Mouse (Mus musculus) hindbrain, embryonic 14.5 days (tissue): ENCODE measurements around the gene 2410131K14Rik. TPM values are rescaled to one million over a fixed set of nuclear protein-coding genes. Genes with fewer than 3 reads are reported as not detected.

Experiments used
- ATAC-seq: fragments of 200-750 bp; cut with Nextera tagmentation; 2 replicates; pipeline ENCODE4 v1.8.0; 2017; ENCODE audit warnings: moderate number of reproducible peaks, mild to moderate bottlenecking, moderate TSS enrichment, moderate library complexity; ENCODE audit not compliant: low FRiP score
- DNase-seq: peaks from one replicate; pipeline ENCODE4 v3.0.0-alpha.2; 2015; ENCODE audit warnings: low spot score
- H3K27ac ChIP-seq: fragments of 300-500 bp; sonication (generic); 2 replicates; pipeline ENCODE4 v1.5.1; 2014; ENCODE audit warnings: mild to moderate bottlenecking, moderate library complexity
- H3K27me3 ChIP-seq: fragments of 300-500 bp; sonication (generic); 2 replicates; pipeline ENCODE4 v1.6.1; 2014; ENCODE audit warnings: mild to moderate bottlenecking, low read length, mixed read lengths; ENCODE audit not compliant: control insufficient read depth, insufficient read depth
- H3K36me3 ChIP-seq: fragments of 300-500 bp; sonication (generic); replicated peaks from 2 replicates; pipeline ENCODE4 v1.6.1; 2014; ENCODE audit not compliant: control insufficient read depth, insufficient read depth
- H3K4me1 ChIP-seq: fragments of 300-500 bp; sonication (generic); replicated peaks from 2 replicates; pipeline ENCODE4 v1.6.1; 2014; ENCODE audit warnings: antibody characterized with exemption, low read length, mixed read lengths; ENCODE audit not compliant: control insufficient read depth, insufficient read depth
- H3K4me2 ChIP-seq: fragments of 300-500 bp; sonication (generic); replicated peaks from 2 replicates; pipeline ENCODE4 v1.6.1; 2014; ENCODE audit warnings: mild to moderate bottlenecking, moderate library complexity
- H3K4me3 ChIP-seq: fragments of 300-500 bp; sonication (generic); replicated peaks from 2 replicates; pipeline ENCODE4 v1.5.1; 2014; ENCODE audit warnings: mild to moderate bottlenecking, low read length
- H3K9ac ChIP-seq: fragments of 300-500 bp; sonication (generic); 2 replicates; pipeline ENCODE4 v1.6.1; 2014
- H3K9me3 ChIP-seq: fragments of 300-500 bp; sonication (generic); 2 replicates; pipeline ENCODE4 v1.6.1; 2016; ENCODE audit warnings: low read length; ENCODE audit not compliant: control insufficient read depth
- WGBS: fragments of 180-500 bp; shearing (Covaris S2); extraction: QIAGEN DNeasy Blood & Tissue Kit; methylation state at CpG from one replicate; pipeline ENCODE4 v1.1.7; 2014; 5-methylcytosine and 5-hydroxymethylcytosine counted together
- polyA plus RNA-seq: library from polyadenylated mRNA; unstranded; fragments of >200 nt; fragmentation: Nextera tagmentation; extraction: Ambion mirVana; gene quantifications from 2 replicates; pipeline ENCODE4 v1.2.1, GENCODE M21; 2014

Gene 2410131K14Rik
- polyA plus RNA-seq, 1 experiment from 2014 or later, result 16.4 TPM

DNA sequence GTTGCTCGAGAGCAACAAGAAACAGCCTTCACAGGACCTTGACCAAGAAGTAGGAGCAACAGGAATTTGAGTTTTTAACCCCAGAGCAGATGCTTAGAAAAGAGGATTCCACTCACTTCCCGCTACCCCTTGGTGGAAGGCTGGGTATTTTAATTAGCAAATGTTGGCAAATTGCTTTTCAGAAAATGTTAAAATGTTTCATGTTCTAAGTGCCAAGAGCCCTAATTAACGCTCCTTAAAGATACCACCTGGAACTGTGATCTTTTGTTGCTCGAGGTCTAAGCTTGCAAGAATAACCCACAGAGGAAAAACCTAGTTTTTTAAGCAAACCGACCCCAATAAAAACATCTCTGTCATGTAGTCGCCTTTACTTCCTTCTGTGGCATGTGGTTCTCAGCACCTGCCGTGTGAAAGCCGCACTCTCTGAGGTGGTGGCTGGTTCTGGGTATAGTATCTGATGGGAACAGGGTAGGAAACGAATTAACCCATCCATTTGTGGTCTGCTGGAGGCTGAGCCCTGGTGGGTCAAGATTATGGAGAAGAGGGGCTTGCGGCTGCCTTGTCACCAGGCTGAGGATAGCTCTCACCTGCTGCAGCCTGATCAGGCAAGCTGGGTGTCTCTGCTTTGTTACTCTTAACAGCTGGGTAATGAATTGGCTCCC is 26.6 kb downstream of the 2410131K14Rik start:
- Histone ChIP-seq H3K36me3 (no peaks in the 10 kb centered on the region), H3K4me3 (no peak overlapping the region), H3K27ac (no peak overlapping the region), H3K27me3 (peaks cover 3% of the 10 kb centered on the region; the same call in 1 of the 2 replicates), H3K4me2 (no peak overlapping the region), H3K4me1 (peaks cover 38% of the 10 kb centered on the region), H3K9ac (no peak overlapping the region), H3K9me3 (no peaks in the 10 kb centered on the region)
- ATAC-seq, result no peak
- 79% methylated on average over 10 of the region's 10 CpGs for WGBS
- no peak for DNase-seq

DNA sequence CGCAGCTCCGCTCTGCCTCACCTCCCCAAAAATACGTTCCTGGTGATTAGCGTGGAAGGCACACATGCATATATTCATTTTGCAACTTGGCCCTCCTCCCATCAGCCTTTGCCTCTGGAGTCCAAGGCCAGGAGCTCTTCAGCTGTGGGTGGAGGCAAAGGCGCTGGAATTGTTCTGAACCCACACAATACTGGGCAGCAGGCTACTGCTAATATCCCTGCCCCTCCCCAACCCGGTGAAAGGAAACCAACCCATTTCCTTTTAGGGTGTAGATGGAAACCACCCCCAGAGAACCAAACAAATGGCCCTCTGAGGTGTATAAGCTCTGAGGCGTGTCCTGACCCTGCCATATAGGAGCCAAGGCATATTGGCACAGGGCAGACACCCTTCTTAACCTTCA is 28.4 kb downstream of the 2410131K14Rik start:
- 48% methylated on average over 7 of the region's 7 CpGs for WGBS
- no peaks in the 10 kb centered on the region for H3K36me3 ChIP-seq
- peaks cover 3% of the 10 kb centered on the region; the same call in 1 of the 2 replicates for H3K27me3 ChIP-seq
- ATAC-seq (no peak), DNase-seq (no peak)
- peaks cover 46% of the 10 kb centered on the region for H3K4me1 ChIP-seq
- no peaks in the 10 kb centered on the region for H3K9me3 ChIP-seq
- H3K4me3 ChIP-seq, result no peak overlapping the region
- no peak overlapping the region; the same call in 1 of the 2 replicates for H3K9ac ChIP-seq
- no peak overlapping the region for H3K27ac ChIP-seq
- no peak overlapping the region for H3K4me2 ChIP-seq

DNA sequence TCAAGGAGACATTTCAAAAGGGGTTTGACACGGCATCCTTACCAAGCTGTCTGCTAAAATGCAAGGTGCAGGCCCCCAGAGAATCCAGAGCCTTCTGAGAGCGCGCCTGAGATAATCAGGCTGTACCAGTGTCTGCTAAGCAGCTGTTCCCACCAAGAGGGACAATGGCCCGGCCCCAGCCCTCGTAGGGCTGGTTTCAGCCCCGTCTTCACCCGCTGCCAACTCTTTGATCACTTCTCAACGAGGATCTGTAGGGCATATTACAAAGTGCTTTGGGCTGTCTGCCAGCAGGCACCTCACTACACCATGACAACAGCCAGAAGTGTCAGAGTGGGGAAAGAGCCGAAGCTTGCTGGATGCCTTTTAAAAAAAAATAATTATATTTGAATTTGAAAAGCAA is 29.5 kb downstream of the 2410131K14Rik start:
- peak; percentile 71 for DNase-seq
- no peaks in the 10 kb centered on the region for H3K9me3 ChIP-seq
- peaks cover 41% of the 10 kb centered on the region for H3K4me1 ChIP-seq
- peak overlapping the region; percentile 28 for H3K4me2 ChIP-seq
- peak; percentile 73 for ATAC-seq
- peak overlapping the region; percentile 28; the same call in 1 of the 2 replicates for H3K9ac ChIP-seq
- H3K27me3 ChIP-seq, result peaks cover 3% of the 10 kb centered on the region; the same call in 1 of the 2 replicates
- H3K4me3 ChIP-seq, result no peak overlapping the region
- H3K27ac ChIP-seq, result peak overlapping the region; percentile 41
- 7% methylated on average over 9 of the region's 9 CpGs for WGBS
- no peaks in the 10 kb centered on the region for H3K36me3 ChIP-seq

DNA sequence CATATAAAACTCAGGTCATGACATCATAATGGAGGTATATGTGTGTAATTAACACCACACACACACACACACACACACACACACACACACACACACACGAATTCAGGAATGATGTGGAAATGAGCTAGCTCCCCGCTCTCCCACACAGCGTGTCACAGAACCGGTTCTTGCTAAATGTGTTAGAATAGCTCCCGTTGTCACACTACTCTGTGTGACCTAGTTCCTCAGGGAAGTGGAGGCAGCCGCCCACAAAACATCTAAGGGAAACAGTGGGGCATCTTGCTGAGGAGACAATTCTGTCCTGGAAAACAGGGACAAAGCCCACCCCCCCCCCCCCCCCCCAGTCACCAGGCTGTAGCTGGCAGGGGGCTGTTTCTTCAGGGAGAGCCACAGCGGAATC is 31.3 kb downstream of the 2410131K14Rik start:
- DNase-seq (no peak), ATAC-seq (no peak)

DNA sequence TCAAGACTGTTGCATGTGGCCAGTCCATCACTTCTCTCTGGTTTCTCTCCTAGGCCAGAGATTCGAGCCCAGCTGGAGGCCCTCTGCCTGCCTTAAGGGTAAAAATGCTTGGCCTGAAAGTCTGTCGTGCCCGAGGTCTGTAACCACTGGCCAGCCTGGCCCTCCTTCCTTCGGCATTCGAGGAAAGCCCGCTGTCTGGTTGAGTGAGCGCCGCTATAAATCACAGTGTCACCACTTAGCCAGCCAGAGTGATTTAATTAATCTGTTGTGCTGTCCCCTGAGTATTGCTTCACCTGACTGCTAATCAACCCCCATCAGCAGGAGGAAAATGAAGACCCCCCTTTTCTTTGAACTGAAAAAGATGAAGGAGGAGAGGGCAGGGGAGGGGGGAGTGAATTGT is 31.7 kb downstream of the 2410131K14Rik start:
- H3K36me3 ChIP-seq, result no peaks in the 10 kb centered on the region
- H3K4me3 ChIP-seq, result no peak overlapping the region
- 0 out of 2 replicates have a peak overlapping the region, but pooled peaks have one; percentile 22 for H3K9ac ChIP-seq
- DNase-seq, result peak; percentile 71
- peaks cover 41% of the 10 kb centered on the region for H3K4me1 ChIP-seq
- H3K27ac ChIP-seq, result no peak overlapping the region
- H3K9me3 ChIP-seq, result no peaks in the 10 kb centered on the region
- no peaks in the 10 kb centered on the region; the same call in 1 of the 2 replicates for H3K27me3 ChIP-seq
- ATAC-seq, result no peak
- no peak overlapping the region for H3K4me2 ChIP-seq
- WGBS, result 9% methylated on average over 8 of the region's 8 CpGs

More for the DNA sequence above, 31.3 kb downstream of the 2410131K14Rik start:
- WGBS, result 34% methylated on average over 7 of the region's 7 CpGs
- no peak overlapping the region for H3K4me2 ChIP-seq
- H3K9me3 ChIP-seq, result no peaks in the 10 kb centered on the region
- H3K27ac ChIP-seq, result no peak overlapping the region
- H3K4me3 ChIP-seq, result no peak overlapping the region
- 0 out of 2 replicates have a peak overlapping the region, but pooled peaks have one; percentile 22 for H3K9ac ChIP-seq
- H3K36me3 ChIP-seq, result no peaks in the 10 kb centered on the region
- H3K27me3 ChIP-seq, result no peaks in the 10 kb centered on the region; the same call in 1 of the 2 replicates
- H3K4me1 ChIP-seq, result peaks cover 41% of the 10 kb centered on the region

DNA sequence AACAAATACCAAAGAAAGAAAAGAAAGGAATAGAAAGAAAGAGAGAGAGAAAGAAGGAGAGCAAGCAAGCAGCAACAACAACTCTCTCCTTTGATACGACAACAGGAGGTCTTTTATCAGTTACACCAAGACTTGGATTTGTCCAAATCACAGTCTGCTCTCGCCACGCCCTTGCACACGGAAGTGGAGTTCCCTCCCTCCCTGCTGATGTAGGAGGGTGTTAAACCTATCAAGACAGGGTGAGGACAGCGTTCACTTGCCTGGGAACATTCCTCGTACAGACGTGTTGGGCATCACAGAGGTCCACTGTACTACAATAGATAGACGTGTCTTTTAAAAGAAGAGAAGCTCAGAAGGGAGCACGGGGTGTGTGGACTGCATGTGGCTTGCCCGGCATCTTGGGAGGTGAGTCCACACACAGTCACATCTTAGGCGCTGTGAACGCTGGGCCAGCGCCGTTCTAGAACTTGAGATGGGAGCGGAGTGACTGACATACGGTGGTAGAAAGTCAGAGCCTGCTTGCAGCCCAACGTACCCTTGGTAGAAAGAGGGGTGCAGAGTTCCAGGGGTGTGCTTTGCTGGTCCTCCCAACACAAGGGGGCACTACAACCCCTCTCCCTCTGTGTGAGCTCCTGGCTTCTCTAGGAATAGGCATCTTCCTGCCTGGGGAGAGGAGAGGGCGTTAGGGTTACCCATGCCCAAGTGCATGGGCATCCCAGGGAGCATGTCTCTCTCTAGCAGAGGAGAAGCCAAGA is 32.9 kb downstream of the 2410131K14Rik start:
- Histone ChIP-seq H3K9ac (no peak overlapping the region), H3K36me3 (no peaks in the 10 kb centered on the region), H3K4me3 (no peak overlapping the region), H3K4me1 (peaks cover 39% of the 10 kb centered on the region), H3K27ac (no peak overlapping the region), H3K9me3 (no peaks in the 10 kb centered on the region), H3K27me3 (no peaks in the 10 kb centered on the region; the same call in 1 of the 2 replicates), H3K4me2 (no peak overlapping the region)
- DNase-seq (no peak), ATAC-seq (no peak)
- 90% methylated on average over 18 of the region's 18 CpGs for WGBS

DNA sequence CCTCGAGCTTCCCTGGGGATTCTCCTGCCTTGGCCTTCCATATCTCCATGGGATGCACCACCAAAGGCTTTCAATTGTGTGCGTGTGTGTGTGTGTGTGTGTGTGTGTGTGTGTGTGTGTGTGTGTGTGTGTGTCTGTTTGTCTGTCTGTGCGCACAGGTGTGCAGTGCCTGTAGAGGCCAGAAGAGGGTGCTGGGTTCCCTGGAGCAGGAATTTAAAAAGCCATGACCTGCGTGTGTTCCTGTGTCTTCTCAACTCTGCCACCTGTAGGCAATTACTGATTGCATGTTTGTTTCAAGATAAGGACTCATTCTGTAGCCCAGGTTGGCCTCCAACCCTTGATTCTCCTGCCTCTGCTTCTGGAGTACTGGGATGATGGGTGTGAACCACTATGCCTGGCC is 46.4 kb downstream of the 2410131K14Rik start:
- peaks cover 4% of the 10 kb centered on the region; the same call in 1 of the 2 replicates for H3K4me1 ChIP-seq
- H3K36me3 ChIP-seq, result no peaks in the 10 kb centered on the region
- no peak overlapping the region for H3K27ac ChIP-seq
- DNase-seq, result no peak
- H3K4me2 ChIP-seq, result no peak overlapping the region
- WGBS, result 93% methylated on average over 4 of the region's 4 CpGs
- H3K9ac ChIP-seq, result no peak overlapping the region
- no peak for ATAC-seq
- no peaks in the 10 kb centered on the region for H3K9me3 ChIP-seq
- H3K27me3 ChIP-seq, result no peaks in the 10 kb centered on the region
- no peak overlapping the region for H3K4me3 ChIP-seq

DNA sequence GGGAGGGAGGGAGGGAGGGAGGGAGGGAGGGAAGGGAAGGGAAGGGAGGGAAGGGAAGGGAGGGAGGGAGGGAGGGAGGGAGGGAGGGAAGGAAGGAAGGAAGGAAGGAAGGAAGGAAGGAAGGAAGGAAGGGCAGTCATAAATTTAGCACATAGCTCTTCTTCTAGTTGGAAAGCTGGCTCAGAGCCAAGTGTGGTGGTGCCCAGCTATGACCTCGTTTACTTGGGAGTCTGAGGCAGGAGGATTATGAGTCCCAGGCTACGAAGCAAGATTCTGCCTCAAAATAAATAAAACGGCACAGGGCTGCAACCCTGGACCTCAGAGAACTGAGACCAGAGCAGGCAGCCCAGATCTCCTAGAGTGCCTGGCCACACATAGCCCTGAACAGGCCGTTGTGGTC is 47.4 kb downstream of the 2410131K14Rik start:
- WGBS, result 63% methylated on average over 4 of the region's 4 CpGs
- no peaks in the 10 kb centered on the region for H3K9me3 ChIP-seq
- H3K27ac ChIP-seq, result no peak overlapping the region
- DNase-seq (no peak), ATAC-seq (no peak)
- no peak overlapping the region for H3K4me3 ChIP-seq
- no peaks in the 10 kb centered on the region for H3K27me3 ChIP-seq
- H3K4me1 ChIP-seq, result peaks cover 8% of the 10 kb centered on the region; the same call in 1 of the 2 replicates
- no peak overlapping the region for H3K9ac ChIP-seq
- H3K4me2 ChIP-seq, result no peak overlapping the region
- no peaks in the 10 kb centered on the region for H3K36me3 ChIP-seq

DNA sequence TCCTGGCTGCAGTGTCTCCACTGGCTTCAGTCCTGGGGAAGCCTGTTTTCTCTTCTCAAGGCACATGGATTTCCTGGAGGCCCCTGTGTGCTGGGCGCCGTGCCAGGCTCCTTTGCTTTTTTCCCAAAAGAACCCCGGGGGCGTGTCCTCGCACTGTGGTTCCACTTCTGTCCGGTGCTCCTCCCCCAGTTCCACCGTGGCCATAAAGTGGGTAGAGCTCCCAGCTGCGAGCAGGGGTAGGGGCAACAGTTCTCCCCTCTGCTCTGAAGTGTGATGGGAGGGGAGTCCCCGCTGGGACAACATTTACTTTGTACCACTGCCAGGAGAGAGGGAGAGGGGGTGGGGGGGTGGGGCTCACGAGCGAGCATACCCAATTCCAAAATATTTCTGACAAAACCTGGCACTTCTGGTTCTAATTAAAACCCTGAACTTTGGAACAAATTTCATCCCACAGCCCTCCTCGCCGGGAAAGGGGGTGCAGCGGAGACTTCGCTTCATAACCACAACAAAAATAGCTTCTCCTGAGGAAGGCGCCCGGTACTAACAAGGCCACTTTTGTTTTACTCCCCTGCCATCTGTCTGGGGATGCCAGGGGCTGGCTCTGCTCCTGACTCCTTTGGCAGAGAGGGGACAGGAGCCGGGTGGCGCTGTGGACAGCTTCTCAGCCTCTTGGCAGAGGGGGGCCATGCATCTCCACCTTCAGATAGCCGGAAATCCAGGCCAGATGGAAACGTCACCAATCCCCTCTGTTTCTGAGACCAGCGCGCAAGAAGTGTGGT is 49.2 kb downstream of the 2410131K14Rik start:
- 33% methylated on average over 23 of the region's 23 CpGs for WGBS
- Histone ChIP-seq H3K9me3 (no peaks in the 10 kb centered on the region), H3K4me2 (peak overlapping the region; percentile 6), H3K36me3 (no peaks in the 10 kb centered on the region), H3K9ac (no peak overlapping the region), H3K4me1 (peaks cover 18% of the 10 kb centered on the region; the same call in 1 of the 2 replicates), H3K27ac (peak overlapping the region; percentile 64), H3K4me3 (no peak overlapping the region), H3K27me3 (no peaks in the 10 kb centered on the region)
- ATAC-seq, result peak; percentile 85
- peak; percentile 73 for DNase-seq
